Mouse (Mus musculus) small intestine, adult 2 months (tissue): ENCODE measurements around the gene 4632433K11Rik. TPM values are rescaled to one million over a fixed set of nuclear protein-coding genes. Genes with fewer than 3 reads are reported as not detected.
"Not testable (repeated sequence)": the region's sequence is repeated elsewhere in the genome, so short reads cannot be mapped to it uniquely, and the experiment has no call there.

ENCODE experiments used
- H3K27ac ChIP-seq: fragments of 200-500 bp; 2 replicates; pipeline ENCODE4 v1.5.1; 2012; ENCODE audit warnings: low read depth, low read length, control low read depth, inconsistent platforms; ENCODE audit not compliant: insufficient read depth
- H3K27me3 ChIP-seq: fragments of 200-500 bp; 2 replicates; pipeline ENCODE4 v1.6.1; 2012; ENCODE audit warnings: mild to moderate bottlenecking, moderate library complexity, low read length, inconsistent platforms; ENCODE audit not compliant: control insufficient read depth, insufficient read depth
- H3K36me3 ChIP-seq: fragments of 200-500 bp; 2 replicates; pipeline ENCODE4 v1.6.1; 2012; ENCODE audit warnings: mild to moderate bottlenecking, low read length, control low read depth, inconsistent platforms; ENCODE audit not compliant: control insufficient read depth, insufficient read depth
- H3K4me1 ChIP-seq: fragments of 200-500 bp; 2 replicates; pipeline ENCODE4 v1.6.1; 2012; ENCODE audit warnings: low read length, inconsistent platforms, mixed read lengths; ENCODE audit not compliant: control insufficient read depth, insufficient read depth, insufficient read length
- H3K4me3 ChIP-seq: fragments of 200-500 bp; 2 replicates; pipeline ENCODE4 v1.5.1; 2012; ENCODE audit warnings: low read depth, mild to moderate bottlenecking, control low read depth, inconsistent platforms, low read length, moderate library complexity
- CTCF ChIP-seq: fragments of 200-500 bp; IDR thresholded peaks from 2 replicates; pipeline ENCODE4 v1.5.1; 2012; ENCODE audit warnings: low read depth, mild to moderate bottlenecking, control low read depth, inconsistent platforms, low read length, moderate library complexity, mixed read lengths; ENCODE audit not compliant: insufficient replicate concordance, insufficient read length; ENCODE audit errors: extremely low read depth
- POLR2A ChIP-seq: fragments of 200-500 bp; IDR thresholded peaks from 2 replicates; pipeline ENCODE4 v1.6.1; 2012; ENCODE audit warnings: low read depth, mild to moderate bottlenecking, control low read depth, inconsistent platforms, low read length, moderate library complexity
- WGBS: fragments of 180-500 bp; shearing (Covaris S2); methylation state at CpG from one replicate; pipeline ENCODE4 v1.1.7; 2018; 5-methylcytosine and 5-hydroxymethylcytosine counted together
- polyA plus RNA-seq: library from polyadenylated mRNA; depleted of rRNA; stranded (reverse); fragments of >200 nt; gene quantifications from 2 replicates; pipeline ENCODE4 v1.2.3, GENCODE M21; 2012

Gene 4632433K11Rik
- polyA plus RNA-seq, 1 experiment = not detected

DNA sequence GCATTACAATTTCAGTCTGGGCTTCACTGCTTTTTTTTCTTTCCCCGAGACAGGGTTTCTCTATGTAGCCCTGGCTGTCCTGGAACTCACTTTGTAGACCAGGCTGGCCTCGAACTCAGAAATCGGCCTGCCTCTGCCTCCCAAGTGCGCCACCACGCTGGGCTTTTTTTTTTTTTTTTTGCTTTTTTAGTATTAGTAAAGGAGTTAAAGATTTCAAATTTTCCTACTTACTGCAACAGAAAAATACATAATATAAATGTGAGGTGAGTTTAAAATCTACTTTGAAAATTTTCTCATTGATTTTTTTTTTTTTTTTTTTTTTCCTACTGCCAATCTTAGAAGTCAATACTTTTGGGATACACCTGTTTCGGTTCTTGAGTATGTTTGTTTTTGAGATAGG lies 31.0 kb downstream of the 4632433K11Rik start:
- Histone ChIP-seq H3K4me1 (peaks cover 10% of the 10 kb centered on the region), H3K4me3 (no peak overlapping the region), H3K27ac (no peak overlapping the region), H3K27me3 (no peaks in the 10 kb centered on the region), H3K36me3 (peaks cover 38% of the 10 kb centered on the region)
- no peak for TF ChIP-seq POLR2A
- TF ChIP-seq CTCF = no peak
- 78% methylated on average over 6 of the region's 6 CpGs for WGBS

DNA sequence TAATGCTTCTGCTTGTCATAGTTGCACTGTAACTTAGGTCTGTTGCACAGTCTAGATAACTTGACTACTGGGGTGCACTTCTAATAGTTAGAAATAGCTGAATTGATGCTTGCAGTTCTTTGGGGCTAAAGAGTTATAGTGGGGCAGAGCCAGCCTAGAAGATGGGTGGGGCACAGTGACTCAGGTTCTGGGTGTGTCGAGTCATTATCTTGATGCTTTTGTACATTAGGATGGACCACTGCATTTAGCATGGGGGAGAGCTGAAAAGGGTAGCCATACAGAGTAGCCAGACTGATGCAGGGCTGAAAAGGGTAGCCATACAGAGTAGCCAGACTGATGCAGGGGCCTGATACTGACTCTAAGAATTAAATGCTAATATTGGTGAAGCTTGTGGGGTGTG lies 39.7 kb downstream of the 4632433K11Rik start:
- Histone ChIP-seq H3K27me3 (no peaks in the 10 kb centered on the region), H3K4me3 (no peak overlapping the region), H3K27ac (no peak overlapping the region), H3K36me3 (peaks cover 83% of the 10 kb centered on the region), H3K4me1 (no peaks in the 10 kb centered on the region)
- TF ChIP-seq POLR2A = no peak
- no peak for TF ChIP-seq CTCF
- 29% methylated on average over 1 of the region's 1 CpGs for WGBS

DNA sequence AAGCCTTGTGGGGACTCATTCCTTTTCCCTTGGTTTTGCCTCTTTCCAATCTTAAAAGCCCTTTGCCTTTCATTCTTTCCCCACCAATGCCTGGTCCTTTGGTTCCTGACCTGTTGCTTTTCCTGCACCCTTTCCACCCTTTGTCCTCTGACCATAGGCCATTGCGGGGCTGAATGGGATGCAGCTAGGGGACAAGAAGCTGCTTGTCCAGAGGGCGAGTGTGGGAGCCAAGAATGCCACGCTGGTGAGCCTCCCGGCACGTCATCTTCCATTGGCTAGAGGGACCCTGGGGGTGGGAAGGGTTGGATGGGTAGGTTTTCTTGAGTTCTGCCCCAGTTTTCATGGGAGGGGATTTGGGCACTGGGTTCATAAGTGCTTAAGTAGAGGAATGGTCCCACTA lies 41.1 kb downstream of the 4632433K11Rik start:
- no peaks in the 10 kb centered on the region for H3K27me3 ChIP-seq
- H3K4me1 ChIP-seq = peaks cover 1% of the 10 kb centered on the region; the same call in 1 of the 2 replicates
- no peak for TF ChIP-seq POLR2A
- TF ChIP-seq CTCF = no peak
- H3K4me3 ChIP-seq = no peak overlapping the region
- peaks cover 73% of the 10 kb centered on the region for H3K36me3 ChIP-seq
- H3K27ac ChIP-seq = no peak overlapping the region
- 89% methylated on average over 5 of the region's 5 CpGs for WGBS

DNA sequence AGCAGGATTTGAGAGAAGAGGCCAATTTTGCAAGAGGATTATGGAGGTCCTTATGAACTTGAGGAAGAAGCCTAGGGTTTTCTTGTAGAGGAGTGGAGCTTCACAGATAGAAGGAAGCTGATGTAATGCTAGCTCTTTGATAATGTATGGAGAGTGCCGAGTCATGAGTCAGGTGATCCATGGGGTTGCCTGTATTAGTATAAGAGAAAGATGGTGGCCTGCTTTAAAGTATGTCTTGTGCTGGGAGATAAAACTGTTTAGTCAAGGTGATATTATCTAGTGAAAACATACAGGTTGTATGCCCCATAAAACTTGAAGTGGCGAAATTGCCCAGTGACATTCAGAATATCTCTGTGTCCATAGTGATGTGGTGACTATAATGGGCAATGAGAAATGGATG lies 43.0 kb downstream of the 4632433K11Rik start:
- H3K4me3 ChIP-seq = no peak overlapping the region
- TF ChIP-seq CTCF (no peak), POLR2A (no peak)
- peaks cover 1% of the 10 kb centered on the region; the same call in 1 of the 2 replicates for H3K4me1 ChIP-seq
- WGBS = 59% methylated on average over 2 of the region's 2 CpGs
- no peak overlapping the region for H3K27ac ChIP-seq
- H3K36me3 ChIP-seq = peaks cover 56% of the 10 kb centered on the region
- no peaks in the 10 kb centered on the region for H3K27me3 ChIP-seq

DNA sequence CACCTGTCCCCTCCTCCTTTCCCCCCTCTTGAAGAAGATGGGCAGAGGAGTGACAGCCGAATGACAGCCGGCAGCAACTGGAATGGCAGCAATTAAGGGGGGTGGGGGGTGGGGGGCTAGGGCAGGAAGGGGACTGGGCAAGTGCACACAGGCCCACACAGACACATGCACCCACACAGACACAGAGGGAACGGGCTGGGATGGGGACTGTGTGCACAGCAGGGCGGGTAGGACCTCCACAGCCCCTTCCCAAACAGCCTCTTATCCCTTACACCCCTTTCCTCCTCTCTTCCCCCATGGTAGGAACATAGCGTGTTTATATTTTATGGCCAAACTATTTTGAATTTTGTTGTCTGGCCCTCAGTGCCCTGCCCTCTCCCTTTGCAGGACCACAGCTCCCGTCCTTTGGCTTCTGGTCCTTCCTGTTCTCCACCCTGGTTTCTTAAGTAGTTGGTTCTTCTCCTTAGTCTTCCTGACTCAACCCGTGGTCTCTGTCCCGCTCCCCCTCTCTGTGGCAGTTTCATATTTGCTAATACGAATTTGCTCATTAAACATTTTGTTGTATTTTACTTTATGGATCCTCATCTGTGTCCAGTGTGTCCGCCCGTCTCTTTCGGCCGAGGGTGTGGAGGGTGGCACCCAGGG lies 45.6 kb downstream of the 4632433K11Rik start:
- not testable (repeated sequence) for H3K27me3 ChIP-seq
- Histone ChIP-seq H3K4me3 (peak overlapping the region; percentile 91), H3K27ac (peak overlapping the region; percentile 77), H3K4me1 (peaks cover 14% of the 10 kb centered on the region), H3K36me3 (peaks cover 40% of the 10 kb centered on the region)
- 41% methylated on average over 10 of the region's 13 CpGs for WGBS

DNA sequence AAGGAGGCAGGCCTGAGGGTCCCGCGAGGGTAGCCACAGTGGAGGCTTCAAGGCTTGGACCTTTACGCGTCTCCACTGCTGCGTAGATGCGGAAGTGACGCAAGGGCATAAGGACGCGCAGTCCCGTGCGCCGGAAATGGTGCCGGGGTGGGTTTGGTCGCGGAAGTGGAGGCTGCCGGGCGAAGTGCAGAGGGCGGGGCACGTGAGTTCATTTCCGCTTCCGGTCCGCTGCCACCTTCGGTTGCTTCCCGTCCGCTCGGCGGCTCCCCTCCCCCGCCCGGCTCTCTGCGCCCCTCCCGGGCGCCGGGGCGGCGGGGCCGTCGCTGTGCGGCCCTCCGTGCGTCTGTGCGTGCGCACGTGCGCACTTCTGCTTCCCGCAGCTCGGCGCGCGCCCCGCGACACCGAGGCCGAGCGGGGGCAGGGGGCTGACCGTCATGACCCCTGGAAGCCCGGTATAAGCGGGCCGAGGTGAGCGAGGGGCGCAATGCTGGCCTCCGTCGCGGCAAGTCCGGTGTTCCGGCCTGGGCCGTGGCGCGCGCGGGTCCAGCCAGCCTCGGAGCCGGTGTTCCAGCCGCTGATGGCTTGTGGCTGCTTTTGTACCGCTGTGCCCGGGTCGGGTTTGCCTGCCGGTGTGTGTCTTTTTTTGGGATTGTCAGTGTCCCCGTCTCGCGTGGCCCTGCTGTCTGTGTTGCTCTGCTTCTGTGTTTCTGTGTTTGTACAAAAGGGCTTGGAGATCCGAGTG lies 46.3 kb downstream of the 4632433K11Rik start, which contains the start of gene Epn1:
Gene Epn1, plus strand, starts transcription at position 226 of the 742 bp plus-strand sequence.
- Histone ChIP-seq H3K27ac (peak within 1 kb of the TSS; percentile 87), H3K4me1 (peaks cover 20% of the 10 kb centered on the region), H3K36me3 (peaks cover 40% of the 10 kb centered on the region), H3K27me3 (no peaks in the 10 kb centered on the region), H3K4me3 (peak within 1 kb of the TSS; percentile 91)
- WGBS = under 1% methylated on average over 81 of the region's 81 CpGs
- TF ChIP-seq CTCF = no peak
- TF ChIP-seq POLR2A = 0 out of 2 replicates have a peak, but pooled peaks have one; percentile 10

DNA sequence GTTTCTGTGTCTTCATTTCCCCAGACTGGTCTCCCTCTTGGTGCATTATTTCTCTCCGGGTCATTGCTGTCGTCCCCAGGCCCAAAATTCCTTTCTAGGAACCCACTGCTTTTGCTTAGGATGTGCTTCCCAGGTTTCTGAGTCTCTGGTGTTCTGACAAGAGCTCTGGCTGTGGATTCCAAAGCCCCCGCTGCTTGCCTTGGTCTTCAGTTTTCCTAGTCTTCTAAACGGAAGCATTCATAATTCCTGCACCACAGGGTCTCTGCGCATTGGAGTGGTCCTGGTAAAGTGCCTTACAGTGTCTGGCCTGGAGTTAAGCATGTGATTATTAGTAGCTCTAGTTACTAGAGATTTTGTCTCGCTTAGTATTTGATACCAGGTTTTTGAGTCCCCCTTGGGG lies 46.9 kb downstream of the 4632433K11Rik start:
- 2% methylated on average over 6 of the region's 6 CpGs for WGBS
- TF ChIP-seq POLR2A = no peak
- TF ChIP-seq CTCF = no peak
- peak overlapping the region; percentile 87 for H3K27ac ChIP-seq
- H3K4me1 ChIP-seq = peaks cover 24% of the 10 kb centered on the region
- H3K27me3 ChIP-seq = no peaks in the 10 kb centered on the region
- H3K4me3 ChIP-seq = peak overlapping the region; percentile 91
- peaks cover 42% of the 10 kb centered on the region for H3K36me3 ChIP-seq
